Comparison of ENCODE assay signal across 11 mouse cellular contexts in genomic region chr8:110710593-110710992, GRCm38 (mm10). TPM values are rescaled to one million over a fixed set of nuclear protein-coding genes. Genes with fewer than 3 reads are reported as not detected.
DNase-seq lines count a peak whose midpoint lies in the region; ATAC-seq and TF ChIP-seq lines count a peak whose summit lies in the region.
"Had no signal": no experiment of that assay in that cellular context is flagged by ENCODE, and none has a peak within 500 bp of the region (broad histone marks: within the 10 kb centered on the region; RNA-seq: fewer than 3 reads in every experiment).

No protein-coding gene starts in this region.

- peak overlapping the region; percentile 87 for H3K27ac ChIP-seq in heart, embryonic 16.5 days (ENCODE audit: low read length)
- H3K27ac ChIP-seq in lung, embryonic 15.5 days = peak overlapping the region; percentile 96
- peak overlapping the region; percentile 50 for H3K27ac ChIP-seq in hindbrain, embryonic 15.5 days (replicated peaks)
- peak overlapping the region; percentile 60 for H3K27ac ChIP-seq in olfactory bulb, adult 2 months (ENCODE audit: insufficient read depth, low read depth, low read length)
- H3K27ac ChIP-seq: liver, embryonic 13.5 days had no signal

- peaks cover 64% of the 10 kb centered on the region for H3K4me1 ChIP-seq in heart, embryonic 16.5 days (ENCODE audit: control insufficient read depth, insufficient read depth, low read length)
- peaks cover 73% of the 10 kb centered on the region for H3K4me1 ChIP-seq in lung, embryonic 15.5 days
- H3K4me1 ChIP-seq in hindbrain, embryonic 15.5 days (replicated peaks) = peaks cover 45% of the 10 kb centered on the region
- H3K4me1 ChIP-seq in olfactory bulb, adult 2 months (ENCODE audit: control insufficient read depth, insufficient read depth, low read length) = peaks cover 46% of the 10 kb centered on the region
- H3K4me1 ChIP-seq: liver, embryonic 13.5 days had no signal

- H3K27me3 ChIP-seq in heart, embryonic 16.5 days (ENCODE audit: control insufficient read depth, insufficient read depth, low read length) = no peaks in the 10 kb centered on the region
- no peaks in the 10 kb centered on the region for H3K27me3 ChIP-seq in lung, embryonic 15.5 days
- no peaks in the 10 kb centered on the region for H3K27me3 ChIP-seq in hindbrain, embryonic 15.5 days
- H3K27me3 ChIP-seq: liver, embryonic 13.5 days had no signal

- no peak for ATAC-seq in heart, embryonic 16.5 days (replicated peaks; ENCODE audit: extremely low read depth, insufficient read depth, low FRiP score)
- peak; percentile 52; the same call in 1 of the 2 replicates for ATAC-seq in lung, embryonic 15.5 days (ENCODE audit: borderline replicate concordance, extremely low read depth, low FRiP score, low TSS enrichment)
- no peak for ATAC-seq in hindbrain, embryonic 15.5 days (ENCODE audit: low FRiP score, low read depth)
- ATAC-seq in megakaryocyte-erythroid progenitor cell, adult 5-6 weeks (replicated peaks; ENCODE audit: low FRiP score, low TSS enrichment, poor library complexity, severe bottlenecking) = no peak

- no peak for TF ChIP-seq POLR2A in olfactory bulb, adult 2 months (IDR thresholded peaks at IDR 0.05; ENCODE audit: insufficient read depth, low read depth, low read length)

- TF ChIP-seq CTCF in olfactory bulb, adult 2 months (IDR thresholded peaks at IDR 0.05; ENCODE audit: insufficient read depth, low read depth, low read length) = no peak

- no peaks in the 10 kb centered on the region for H3K9me3 ChIP-seq in heart, embryonic 16.5 days (replicated peaks; ENCODE audit: control insufficient read depth, low read length)
- no peaks in the 10 kb centered on the region for H3K9me3 ChIP-seq in lung, embryonic 15.5 days
- H3K9me3 ChIP-seq in hindbrain, embryonic 15.5 days = no peaks in the 10 kb centered on the region
- H3K9me3 ChIP-seq: liver, embryonic 13.5 days had no signal

- H3K4me2 ChIP-seq in heart, embryonic 16.5 days (ENCODE audit: low read depth, low read length) = no peak overlapping the region
- H3K4me2 ChIP-seq in lung, embryonic 15.5 days = peak overlapping the region; percentile 13; the same call in 1 of the 2 replicates
- no peak overlapping the region for H3K4me2 ChIP-seq in hindbrain, embryonic 15.5 days
- H3K4me2 ChIP-seq: liver, embryonic 13.5 days had no signal

- peak overlapping the region; percentile 59; the same call in 1 of the 2 replicates for H3K9ac ChIP-seq in heart, embryonic 16.5 days (ENCODE audit: low read length)
- H3K9ac ChIP-seq in lung, embryonic 15.5 days = no peak overlapping the region
- no peak overlapping the region for H3K9ac ChIP-seq in hindbrain, embryonic 15.5 days
- H3K9ac ChIP-seq: liver, embryonic 13.5 days had no signal

- WGBS in heart, embryonic 16.5 days = 48% methylated on average over 3 of the region's 3 CpGs
- WGBS in lung, embryonic 15.5 days = 46% methylated on average over 3 of the region's 3 CpGs
- WGBS in hindbrain, embryonic 15.5 days = 64% methylated on average over 3 of the region's 3 CpGs
- WGBS in olfactory bulb, adult 2 months = 82% methylated on average over 3 of the region's 3 CpGs

- H3K36me3 ChIP-seq in heart, embryonic 16.5 days (ENCODE audit: control insufficient read depth, insufficient read depth) = no peaks in the 10 kb centered on the region
- H3K36me3 ChIP-seq in lung, embryonic 15.5 days = 0 out of 2 replicates have a peak, but pooled peaks cover 3% of the 10 kb centered on the region
- 0 out of 2 replicates have a peak, but pooled peaks cover 9% of the 10 kb centered on the region for H3K36me3 ChIP-seq in hindbrain, embryonic 15.5 days

- DNase-seq in heart, adult 18-20 months = no peak
- DNase-seq in lung, adult 18-20 months = no peak
- DNase-seq in adrenal gland, adult 2 months = no peak
- DNase-seq: cerebellum, adult 9-10 months; liver, embryonic 13.5 days; midbrain, embryonic 14.5 days had no signal

- H3K4me3 ChIP-seq in heart, embryonic 16.5 days (ENCODE audit: low read length) = no peak overlapping the region
- no peak overlapping the region for H3K4me3 ChIP-seq in lung, embryonic 15.5 days
- no peak overlapping the region for H3K4me3 ChIP-seq in hindbrain, embryonic 15.5 days
- no peak overlapping the region for H3K4me3 ChIP-seq in olfactory bulb, adult 2 months (ENCODE audit: insufficient read depth, low read depth, low read length)
- H3K4me3 ChIP-seq: liver, embryonic 13.5 days had no signal

RNA-seq across cellular contexts. Expression of gene Mtss1l, which starts 10.7 kb away (rescaled TPM):
- 4.5 and 6.6 TPM in 2 replicates for polyA plus RNA-seq in heart, embryonic 16.5 days (2015; fragmentation: Nextera tagmentation; extraction: Ambion mirVana)
- total RNA-seq in heart, adult 18-20 months (2021) = 10 to 100 TPM; 32.0 to 37.8 TPM
- polyA plus RNA-seq in lung, embryonic 15.5 days (2015; fragmentation: Nextera tagmentation; extraction: Ambion mirVana) = 23.0 and 27.9 TPM in 2 replicates
- 51.8 and 62.3 TPM in 2 replicates for polyA plus RNA-seq in hindbrain, embryonic 15.5 days (2015; fragmentation: Nextera tagmentation; extraction: Ambion mirVana)
- not detected in 2 replicates for polyA plus RNA-seq in olfactory bulb, adult 2 months (2012; ENCODE audit: insufficient read depth, insufficient read length, low replicate concordance, missing spikeins)
- total RNA-seq in megakaryocyte-erythroid progenitor cell, adult 5-6 weeks (2014; fragmentation: Nextera tagmentation) = 0.54 TPM in 1 of 2 replicates, not detected in the other
- total RNA-seq in megakaryocyte-erythroid progenitor cell, adult 5-6 weeks (2017) = 0.52 and 0.53 TPM in 2 replicates
- total RNA-seq in adrenal gland, adult 2 months (2021) = 10 to 100 TPM; 20.2 to 20.6 TPM
- polyA plus RNA-seq in adrenal gland, adult 2 months (2012; rRNA removed) = 64.0 and 71.3 TPM in 2 replicates
